Mouse (Mus musculus) bone marrow macrophage, adult 2 months (primary cell): ENCODE measurements around the gene Vwa1.

Experiments
- CTCF ChIP-seq: IDR thresholded peaks from 2 replicates; pipeline ENCODE4 v1.5.1; 2012; ENCODE audit warnings: low read depth, mild to moderate bottlenecking, low read length, moderate library complexity
- POLR2A ChIP-seq: IDR thresholded peaks from 2 replicates; pipeline ENCODE4 v1.6.1; 2012; ENCODE audit warnings: mild to moderate bottlenecking, low read depth, low read length, borderline replicate concordance

GRCm38 (mm10) chr4:155736421-155736820, 38.1 kb downstream of the Vwa1 start:
- no peak for TF ChIP-seq POLR2A
- no peak for TF ChIP-seq CTCF
